Mouse (Mus musculus): ENCODE data around the gene Stk10. TPM values are rescaled to one million over a fixed set of nuclear protein-coding genes. Genes with fewer than 3 reads are reported as not detected.
A peak's percentile ranks its signal among the peaks of the same experiment; 100 is the strongest.

The Stk10 gene
- polyA plus RNA-seq (2015; fragmentation: Nextera tagmentation; extraction: Ambion mirVana) = 1.6 and 2.4 TPM in 2 replicates

DNA sequence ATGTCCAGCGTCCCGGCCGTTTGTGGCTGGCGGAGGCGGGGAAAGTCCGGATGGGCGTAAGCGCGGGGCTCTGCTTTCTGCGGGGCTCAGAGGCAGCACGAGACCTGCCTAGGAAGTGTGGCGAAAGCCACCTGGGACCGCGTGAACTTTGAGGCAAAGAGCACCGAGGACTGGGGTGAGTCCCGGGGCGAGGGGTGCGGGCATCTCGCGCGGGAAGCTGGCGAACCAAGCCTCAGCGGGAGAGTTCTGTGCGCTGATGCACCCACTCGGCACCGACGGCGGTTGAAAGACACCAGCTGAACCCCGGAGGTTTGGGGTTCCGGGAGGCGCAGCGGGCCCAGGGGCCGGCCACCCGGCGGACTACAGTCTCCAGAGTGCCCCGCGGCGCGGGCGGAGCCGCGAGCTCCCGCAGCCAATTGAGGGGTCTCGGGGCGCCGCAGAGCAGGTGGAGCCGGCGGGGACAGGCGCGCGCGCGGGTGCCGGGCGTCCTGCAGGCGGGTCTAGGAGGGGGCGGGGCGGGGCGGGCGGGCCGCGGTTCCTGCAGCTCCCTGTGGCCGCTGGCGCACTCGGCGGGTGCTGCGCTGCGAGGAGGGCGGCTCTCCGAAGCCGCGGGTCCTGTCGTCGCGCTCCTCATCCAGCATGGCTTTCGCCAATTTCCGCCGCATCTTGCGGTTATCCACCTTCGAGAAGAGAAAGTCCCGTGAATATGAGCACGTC, at the start of gene Stk10:
Gene Stk10 (plus strand): TSS at position 541 of the 717 bp plus-strand sequence.
- H3K9ac ChIP-seq = peak within 1 kb of the TSS; percentile 78
- H3K27me3 ChIP-seq = peaks cover 35% of the 10 kb centered on the region
- H3K27ac ChIP-seq = no peak within 1 kb of the TSS
- peak; percentile 87 for ATAC-seq (ENCODE audit: insufficient number of reproducible peaks, insufficient read depth, low FRiP score, low TSS enrichment, low read depth)
- peak within 1 kb of the TSS; percentile 66 for H3K4me3 ChIP-seq
- H3K4me2 ChIP-seq = peak within 1 kb of the TSS; percentile 99
- under 1% methylated on average over 72 of the region's 82 CpGs for WGBS
- no peaks in the 10 kb centered on the region for H3K9me3 ChIP-seq
- H3K4me1 ChIP-seq = peaks cover 17% of the 10 kb centered on the region
- H3K36me3 ChIP-seq = peaks cover 7% of the 10 kb centered on the region

DNA sequence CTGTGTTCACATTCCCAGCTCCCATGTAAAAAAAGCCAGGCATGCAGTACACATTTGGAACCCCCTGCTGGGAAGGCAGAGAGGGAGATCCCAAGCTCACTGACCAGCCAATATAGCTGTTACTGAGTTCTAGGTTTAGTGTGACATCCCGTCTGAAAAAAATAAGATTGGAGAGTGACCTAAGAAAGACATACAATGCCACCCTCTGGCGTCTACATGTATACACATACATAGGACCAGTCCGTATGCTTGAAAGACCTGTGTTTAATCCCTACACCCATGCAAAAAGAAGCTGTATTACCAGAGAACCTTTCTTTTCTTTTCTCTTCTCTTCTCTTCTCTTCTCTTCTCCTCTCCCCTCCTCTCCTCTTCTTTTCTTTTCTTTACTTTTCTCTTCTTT, 47.8 kb upstream of the Stk10 start:
- H3K4me2 ChIP-seq = no peak overlapping the region
- H3K4me1 ChIP-seq = peaks cover 28% of the 10 kb centered on the region
- no peak overlapping the region for H3K9ac ChIP-seq
- 68% methylated on average over 3 of the region's 3 CpGs for WGBS
- ATAC-seq (ENCODE audit: insufficient number of reproducible peaks, insufficient read depth, low FRiP score, low TSS enrichment, low read depth) = no peak
- H3K27ac ChIP-seq = no peak overlapping the region
- H3K27me3 ChIP-seq = no peaks in the 10 kb centered on the region
- H3K36me3 ChIP-seq = no peaks in the 10 kb centered on the region
- no peaks in the 10 kb centered on the region for H3K9me3 ChIP-seq
- H3K4me3 ChIP-seq = no peak overlapping the region

DNA sequence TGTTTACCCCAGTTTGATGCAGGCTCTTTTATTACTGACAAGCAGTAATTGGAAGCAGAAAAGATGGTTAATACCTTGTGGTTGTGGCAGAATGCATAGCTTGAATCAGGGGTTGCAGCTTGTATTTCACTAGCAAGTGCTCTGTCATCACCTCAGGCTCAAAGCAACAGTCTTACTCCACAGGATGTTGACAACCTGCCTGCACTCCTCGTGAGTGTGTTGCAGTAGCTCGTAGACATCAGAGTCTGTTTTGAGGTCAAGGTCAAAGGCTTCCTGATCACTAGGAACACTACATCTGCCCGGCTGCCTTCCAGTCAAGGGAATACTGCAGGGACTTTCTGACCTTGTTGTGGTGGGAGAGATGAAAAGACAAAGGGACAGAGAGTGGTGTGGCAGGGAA, 46.5 kb upstream of the Stk10 start:
- Histone ChIP-seq H3K4me2 (no peak overlapping the region), H3K27me3 (no peaks in the 10 kb centered on the region), H3K4me1 (peaks cover 33% of the 10 kb centered on the region), H3K9ac (no peak overlapping the region), H3K27ac (no peak overlapping the region), H3K9me3 (no peaks in the 10 kb centered on the region), H3K36me3 (no peaks in the 10 kb centered on the region), H3K4me3 (no peak overlapping the region)
- no peak for ATAC-seq (ENCODE audit: insufficient number of reproducible peaks, insufficient read depth, low FRiP score, low TSS enrichment, low read depth)
- WGBS = 42% methylated on average over 3 of the region's 3 CpGs

DNA sequence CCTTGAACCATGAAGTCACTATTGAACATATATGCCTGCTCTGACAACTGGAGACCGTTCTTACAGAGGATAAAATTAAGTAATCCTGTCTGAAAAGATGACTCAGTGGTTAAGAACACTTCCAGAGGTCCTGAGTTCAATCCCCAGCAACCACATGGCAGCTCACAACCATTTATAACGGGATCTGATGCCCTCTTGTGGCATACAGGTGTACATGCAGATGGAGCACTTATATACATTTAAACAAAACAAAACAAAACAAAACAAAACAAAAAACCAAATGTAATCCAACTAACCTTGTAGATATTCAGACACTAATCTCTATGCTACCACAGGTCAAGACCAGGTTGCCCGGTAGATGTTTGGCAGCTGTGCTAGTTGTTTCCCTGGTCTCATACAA, 45.6 kb upstream of the Stk10 start:
- H3K4me1 ChIP-seq = peaks cover 29% of the 10 kb centered on the region
- ATAC-seq (ENCODE audit: insufficient number of reproducible peaks, insufficient read depth, low FRiP score, low TSS enrichment, low read depth) = no peak
- H3K4me3 ChIP-seq = no peak overlapping the region
- no peaks in the 10 kb centered on the region for H3K9me3 ChIP-seq
- 0 out of 2 replicates have a peak overlapping the region, but pooled peaks have one; percentile 51 for H3K27ac ChIP-seq
- H3K36me3 ChIP-seq = no peaks in the 10 kb centered on the region
- H3K27me3 ChIP-seq = no peaks in the 10 kb centered on the region
- no peak overlapping the region for H3K9ac ChIP-seq
- 86% methylated on average over 3 of the region's 3 CpGs for WGBS
- no peak overlapping the region for H3K4me2 ChIP-seq

DNA sequence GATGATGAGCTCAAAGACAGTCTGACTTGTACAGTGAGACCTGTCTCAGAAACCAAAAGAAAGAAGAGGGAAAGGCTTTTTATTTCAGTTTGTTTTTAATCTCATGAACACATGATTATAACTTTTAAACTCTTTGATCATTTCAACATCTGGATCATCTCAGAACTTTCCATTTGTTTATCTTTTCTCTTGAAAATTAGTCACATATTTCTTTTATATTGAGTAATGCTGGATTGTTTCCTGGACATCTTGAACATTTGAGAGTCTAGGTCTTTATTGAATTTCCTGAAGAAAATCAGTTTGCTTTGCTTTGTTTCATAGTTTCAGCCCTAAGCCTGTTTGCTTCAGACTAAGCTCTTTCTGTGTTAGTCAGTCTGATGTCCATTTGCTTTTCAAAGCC, 44.8 kb upstream of the Stk10 start:
- H3K36me3 ChIP-seq = no peaks in the 10 kb centered on the region
- no peak overlapping the region for H3K4me2 ChIP-seq
- no peak for ATAC-seq (ENCODE audit: insufficient number of reproducible peaks, insufficient read depth, low FRiP score, low TSS enrichment, low read depth)
- peaks cover 29% of the 10 kb centered on the region for H3K4me1 ChIP-seq
- H3K27me3 ChIP-seq = no peaks in the 10 kb centered on the region
- no peak overlapping the region for H3K4me3 ChIP-seq
- peak overlapping the region; percentile 51; the same call in 1 of the 2 replicates for H3K27ac ChIP-seq
- no peak overlapping the region for H3K9ac ChIP-seq
- H3K9me3 ChIP-seq = no peaks in the 10 kb centered on the region

DNA sequence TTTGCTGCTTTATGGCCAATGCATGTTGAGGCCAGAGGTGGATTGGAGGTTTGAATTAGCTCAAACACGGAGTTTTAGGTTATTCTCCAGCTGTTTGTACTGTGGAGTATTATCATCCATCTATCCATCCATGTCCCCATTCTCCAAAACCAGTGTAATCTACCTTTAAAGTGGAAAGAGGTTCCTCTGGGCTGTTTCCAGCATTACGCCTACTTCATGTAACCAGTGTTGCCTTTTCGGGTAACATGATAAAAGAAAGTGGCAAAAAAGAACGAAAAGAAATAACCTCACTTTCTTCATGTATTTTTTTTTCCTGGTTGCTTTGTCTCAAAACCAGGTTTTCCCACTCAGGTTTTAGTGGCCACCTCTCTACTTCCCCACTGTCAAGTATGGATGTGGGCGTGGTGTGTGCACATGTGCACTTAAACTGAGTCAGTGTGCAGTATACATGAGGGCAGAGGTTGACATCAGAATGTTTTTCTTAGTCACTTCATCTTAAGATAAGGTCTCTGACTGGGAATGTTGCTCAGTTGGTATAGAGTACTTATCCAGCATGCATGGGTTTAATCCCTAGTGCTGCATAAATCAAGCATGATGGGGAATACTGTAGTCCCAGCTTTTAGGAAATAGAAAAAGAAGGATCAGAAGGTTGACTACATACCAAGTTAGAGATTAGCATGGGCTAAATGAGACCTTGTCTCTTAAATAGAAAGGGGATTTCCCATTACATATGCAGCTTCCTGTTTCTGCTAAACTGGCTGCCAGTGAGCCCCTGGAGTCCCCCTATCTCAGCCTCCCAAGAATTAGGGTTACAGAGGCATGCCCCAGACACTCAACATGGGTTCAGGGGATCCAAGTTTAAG, 44.1 kb upstream of the Stk10 start:
- no peak overlapping the region for H3K9ac ChIP-seq
- no peak overlapping the region for H3K4me2 ChIP-seq
- H3K27me3 ChIP-seq = no peaks in the 10 kb centered on the region
- peaks cover 29% of the 10 kb centered on the region for H3K4me1 ChIP-seq
- H3K36me3 ChIP-seq = no peaks in the 10 kb centered on the region
- peak overlapping the region; percentile 51 for H3K27ac ChIP-seq
- ATAC-seq (ENCODE audit: insufficient number of reproducible peaks, insufficient read depth, low FRiP score, low TSS enrichment, low read depth) = no peak
- H3K4me3 ChIP-seq = no peak overlapping the region
- WGBS = 68% methylated on average over 5 of the region's 5 CpGs
- no peaks in the 10 kb centered on the region for H3K9me3 ChIP-seq

DNA sequence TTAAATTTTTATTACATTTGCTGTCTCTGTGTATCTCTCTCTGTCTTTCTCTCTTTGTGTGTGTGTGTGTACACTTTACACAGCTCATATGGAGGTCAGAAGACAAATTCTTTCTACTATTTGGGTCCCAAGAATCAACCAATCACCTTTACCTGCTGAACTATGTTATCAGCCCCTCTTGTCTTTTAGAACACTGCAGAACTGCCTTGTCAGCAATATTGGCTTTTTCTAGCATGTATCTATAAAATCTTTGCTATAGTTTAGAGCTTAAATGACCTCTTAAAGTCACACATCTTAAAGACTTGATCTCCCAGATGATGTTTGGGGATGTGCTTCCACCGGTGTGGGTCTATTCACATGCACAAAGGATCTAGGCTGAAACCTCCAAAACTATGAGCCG, 42.0 kb upstream of the Stk10 start:
- no peak for ATAC-seq (ENCODE audit: insufficient number of reproducible peaks, insufficient read depth, low FRiP score, low TSS enrichment, low read depth)
- Histone ChIP-seq H3K4me2 (no peak overlapping the region), H3K36me3 (no peaks in the 10 kb centered on the region), H3K4me3 (no peak overlapping the region), H3K27ac (no peak overlapping the region), H3K27me3 (no peaks in the 10 kb centered on the region), H3K9me3 (no peaks in the 10 kb centered on the region), H3K4me1 (peaks cover 29% of the 10 kb centered on the region), H3K9ac (no peak overlapping the region)
- WGBS = 97% methylated on average over 2 of the region's 2 CpGs

DNA sequence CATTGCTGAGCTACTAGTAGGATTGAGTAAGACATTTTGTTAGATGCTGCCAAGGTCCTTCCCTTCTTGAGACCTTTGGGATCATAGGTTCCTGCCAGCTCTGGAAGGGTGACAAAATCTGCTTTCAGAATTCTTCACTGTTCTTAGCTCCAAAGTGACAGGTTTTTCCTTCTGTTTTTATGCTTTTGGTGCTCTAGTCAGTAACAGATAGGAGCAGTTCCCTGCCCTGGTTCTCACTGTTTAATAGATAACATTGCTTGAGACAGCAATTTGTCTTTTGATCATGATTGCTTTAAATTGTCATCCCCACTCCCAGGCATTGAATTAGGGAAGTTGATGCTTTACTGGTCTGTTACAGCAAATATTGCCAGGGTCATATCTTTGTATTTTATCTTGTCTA, 39.8 kb upstream of the Stk10 start:
- Histone ChIP-seq H3K9me3 (no peaks in the 10 kb centered on the region), H3K4me1 (peaks cover 23% of the 10 kb centered on the region), H3K27me3 (no peaks in the 10 kb centered on the region), H3K9ac (no peak overlapping the region), H3K4me2 (no peak overlapping the region), H3K4me3 (no peak overlapping the region), H3K36me3 (no peaks in the 10 kb centered on the region), H3K27ac (no peak overlapping the region)
- no peak for ATAC-seq (ENCODE audit: insufficient number of reproducible peaks, insufficient read depth, low FRiP score, low TSS enrichment, low read depth)

DNA sequence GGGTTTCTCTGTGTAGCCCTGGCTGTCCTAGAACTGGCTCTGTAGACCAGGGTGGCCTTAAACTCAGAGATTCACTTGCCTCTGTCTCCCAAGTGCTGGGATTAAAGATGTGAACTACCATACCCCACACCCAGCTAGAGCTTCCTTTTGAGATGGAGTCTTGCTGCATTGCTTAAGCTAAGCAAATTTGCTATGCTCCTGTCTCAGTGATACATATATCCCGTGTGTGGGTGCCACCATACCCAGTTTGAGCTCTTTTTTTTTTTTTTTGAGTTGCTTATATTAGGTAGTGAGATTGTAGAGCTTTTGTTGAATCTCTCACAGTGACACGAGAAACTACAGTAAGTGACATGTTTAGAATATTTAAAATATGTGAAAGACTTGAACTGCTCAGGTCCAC, 37.8 kb upstream of the Stk10 start:
- Histone ChIP-seq H3K9me3 (no peaks in the 10 kb centered on the region), H3K36me3 (peaks cover 10% of the 10 kb centered on the region), H3K9ac (no peak overlapping the region), H3K27me3 (no peaks in the 10 kb centered on the region), H3K4me3 (no peak overlapping the region), H3K4me2 (no peak overlapping the region), H3K27ac (no peak overlapping the region), H3K4me1 (peaks cover 9% of the 10 kb centered on the region)
- WGBS = 79% methylated on average over 2 of the region's 2 CpGs
- no peak for ATAC-seq (ENCODE audit: insufficient number of reproducible peaks, insufficient read depth, low FRiP score, low TSS enrichment, low read depth)

DNA sequence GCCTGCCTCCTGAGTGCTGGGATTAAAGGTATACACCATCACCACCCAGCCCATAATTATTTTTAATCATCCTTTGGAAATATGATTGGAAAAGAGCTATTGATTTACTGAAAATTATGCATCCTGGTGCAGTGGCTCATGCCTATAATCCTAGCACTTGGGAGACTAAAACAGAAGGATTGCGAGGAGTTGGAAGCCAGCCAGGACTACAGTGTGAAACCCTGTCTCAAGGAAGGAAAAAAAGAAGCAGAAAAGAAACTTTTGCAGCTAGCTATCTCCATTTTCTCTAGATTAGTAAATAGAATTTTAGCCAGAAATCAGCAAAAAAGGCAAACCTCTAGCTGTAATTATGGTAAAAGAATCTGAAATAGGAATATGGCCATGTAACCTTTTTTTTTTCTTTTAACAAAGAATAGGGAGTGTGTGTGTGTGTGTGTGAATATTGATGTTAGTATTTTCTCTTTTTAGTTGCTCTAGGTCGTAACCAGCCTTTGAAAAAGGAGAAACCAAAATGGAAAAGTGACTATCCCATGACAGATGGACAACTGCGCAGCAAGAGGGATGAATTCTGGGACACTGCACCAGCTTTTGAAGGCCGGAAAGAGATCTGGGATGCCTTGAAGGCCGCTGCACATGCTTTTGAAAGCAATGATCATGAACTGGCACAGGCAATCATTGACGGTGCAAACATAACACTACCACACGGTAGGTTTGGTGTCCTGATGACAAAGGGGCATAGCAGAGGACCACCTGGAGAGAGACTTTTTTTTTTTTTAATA, 34.2 kb upstream of the Stk10 start:
- Histone ChIP-seq H3K9me3 (no peaks in the 10 kb centered on the region), H3K4me2 (no peak overlapping the region), H3K4me1 (0 out of 2 replicates have a peak, but pooled peaks cover 5% of the 10 kb centered on the region), H3K36me3 (peaks cover 24% of the 10 kb centered on the region), H3K9ac (no peak overlapping the region), H3K27ac (no peak overlapping the region), H3K27me3 (no peaks in the 10 kb centered on the region), H3K4me3 (no peak overlapping the region)
- WGBS = 81% methylated on average over 7 of the region's 7 CpGs
- no peak for ATAC-seq (ENCODE audit: insufficient number of reproducible peaks, insufficient read depth, low FRiP score, low TSS enrichment, low read depth)

DNA sequence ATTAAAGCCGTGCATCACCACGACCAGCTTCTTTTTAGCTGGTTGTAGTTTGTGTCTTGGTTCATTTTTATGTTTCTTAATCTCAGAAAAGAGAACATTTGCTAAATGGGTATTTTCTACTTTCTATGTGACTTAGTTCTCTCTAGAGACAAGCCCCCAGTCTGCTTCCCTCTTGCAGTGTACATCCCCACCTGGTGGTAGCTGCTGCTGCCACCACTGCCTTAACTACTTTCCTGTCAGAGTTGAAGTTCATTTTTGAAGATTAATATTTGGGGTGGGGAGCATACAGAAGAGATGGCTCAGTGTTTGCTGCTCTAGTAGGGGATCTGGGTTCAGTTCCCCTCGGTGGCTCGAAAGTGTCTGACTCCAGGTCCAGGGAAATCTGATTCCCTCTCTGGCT, 33.2 kb upstream of the Stk10 start:
- Histone ChIP-seq H3K4me2 (no peak overlapping the region), H3K4me3 (no peak overlapping the region), H3K36me3 (peaks cover 25% of the 10 kb centered on the region), H3K27ac (no peak overlapping the region), H3K9me3 (no peaks in the 10 kb centered on the region), H3K9ac (no peak overlapping the region), H3K27me3 (no peaks in the 10 kb centered on the region), H3K4me1 (0 out of 2 replicates have a peak, but pooled peaks cover 5% of the 10 kb centered on the region)
- WGBS = 86% methylated on average over 4 of the region's 4 CpGs
- no peak for ATAC-seq (ENCODE audit: insufficient number of reproducible peaks, insufficient read depth, low FRiP score, low TSS enrichment, low read depth)
